Mouse (Mus musculus): ENCODE results near the gene Krr1. TPM values are rescaled to one million over a fixed set of nuclear protein-coding genes. Genes with fewer than 3 reads are reported as not detected.

Gene Krr1
- total and polyA plus RNA-seq, 3 experiments: 66.3 to 84.9 (median 67.2) TPM

DNA sequence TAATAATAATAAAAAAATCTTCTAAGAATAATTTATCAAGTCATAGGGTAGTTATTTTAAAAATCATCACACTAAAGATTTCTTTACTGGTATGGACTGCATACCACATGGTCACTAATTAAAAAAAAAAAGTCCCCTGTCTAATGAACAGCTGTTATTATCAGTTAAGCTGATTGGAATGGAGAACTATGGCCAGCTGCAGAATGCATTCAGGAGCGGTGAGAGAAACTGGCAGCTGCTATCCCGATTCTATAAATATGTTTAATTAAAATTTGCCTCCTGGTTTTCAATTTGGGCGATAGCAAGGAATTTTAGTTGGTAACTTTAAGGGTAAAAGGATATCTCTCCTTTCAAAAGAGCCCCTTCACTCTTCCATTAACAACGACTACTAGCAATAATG, 23.5 kb upstream of the Krr1 start:
- no peak overlapping the region for H3K27ac ChIP-seq (ENCODE audit: control insufficient read depth, low read depth, low read length)
- peaks cover 0 to 2% of the 10 kb centered on the region in 2 experiments; a peak in 2 of 4 replicates for H3K27me3 ChIP-seq (ENCODE audit: control insufficient read depth in 1 of 2, insufficient read depth in 2 of 2, low read length in 2 of 2)
- no peaks in the 10 kb centered on the region for H3K4me1 ChIP-seq (ENCODE audit: control insufficient read depth in 1 of 2, insufficient read depth in 2 of 2, low read length in 2 of 2)
- no peaks in the 10 kb centered on the region for H3K36me3 ChIP-seq (ENCODE audit: control insufficient read depth in 1 of 2, insufficient read depth in 2 of 2, low read length in 2 of 2)
- no peaks in the 10 kb centered on the region for H3K79me2 ChIP-seq (ENCODE audit: control insufficient read depth, insufficient read depth, low read length, poor library complexity)
- H3K9me3 ChIP-seq (replicated peaks; ENCODE audit: insufficient read depth, low read length): no peaks in the 10 kb centered on the region
- no peak overlapping the region for H3K9ac ChIP-seq (ENCODE audit: control insufficient read depth, low read depth, low read length, poor library complexity, severe bottlenecking)
- no peak overlapping the region for H3K4me3 ChIP-seq (ENCODE audit: control insufficient read depth in 1 of 2, insufficient read depth in 1 of 2, low read depth in 2 of 2, low read length in 2 of 2)
- TF ChIP-seq GABPA (IDR thresholded peaks at IDR 0.05; ENCODE audit: low read depth, low read length): no peak
- no peak for TF ChIP-seq ZMIZ1 (IDR thresholded peaks at IDR 0.05; ENCODE audit: low read depth, low read length)
- TF ChIP-seq SIN3A (IDR thresholded peaks at IDR 0.05; ENCODE audit: low read length): no peak
- TF ChIP-seq MAFK (IDR thresholded peaks at IDR 0.05; ENCODE audit: borderline replicate concordance, low read depth, low read length): no peak
- TF ChIP-seq POLR2AphosphoS2 (IDR thresholded peaks at IDR 0.05; ENCODE audit: low read length): no peak
- no peak for TF ChIP-seq ELF1 (IDR thresholded peaks at IDR 0.05; ENCODE audit: low read depth, low read length)
- no peak for TF ChIP-seq CTCF (IDR thresholded peaks at IDR 0.05 in 2 of 3, conservative IDR thresholded peaks at IDR 0.05 in 1 of 3; ENCODE audit: control insufficient read depth in 1 of 3, insufficient read depth in 1 of 3, low read depth in 2 of 3, low read length in 3 of 3, poor library complexity in 1 of 3, severe bottlenecking in 1 of 3)
- DNase-seq (ENCODE audit: low read depth, low spot score): no peak

DNA sequence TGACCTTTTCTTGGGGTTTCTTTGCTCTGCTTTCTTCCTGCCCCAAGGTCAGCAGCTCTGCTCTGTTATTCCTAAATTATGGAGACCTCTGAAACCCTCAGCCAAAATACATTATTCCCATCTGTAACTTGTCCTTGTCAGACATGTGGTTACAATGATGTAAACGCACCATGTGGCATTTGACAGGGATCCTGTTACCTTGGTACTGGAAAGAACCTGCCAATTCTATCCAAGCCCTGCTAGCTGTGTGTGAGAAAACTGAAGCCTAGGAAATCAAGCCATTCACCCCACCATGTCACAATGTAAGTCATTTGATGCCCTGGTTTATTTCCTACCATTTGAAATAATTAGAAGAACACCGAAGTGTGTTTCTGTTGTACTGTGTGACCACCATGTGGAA, 16.6 kb upstream of the Krr1 start:
- Histone ChIP-seq H3K36me3 (ENCODE audit: control insufficient read depth in 1 of 2, insufficient read depth in 2 of 2, low read length in 2 of 2) (no peaks in the 10 kb centered on the region), H3K4me3 (ENCODE audit: control insufficient read depth in 1 of 2, insufficient read depth in 1 of 2, low read depth in 2 of 2, low read length in 2 of 2) (no peak overlapping the region), H3K79me2 (ENCODE audit: control insufficient read depth, insufficient read depth, low read length, poor library complexity) (no peaks in the 10 kb centered on the region), H3K27ac (ENCODE audit: control insufficient read depth, low read depth, low read length) (no peak overlapping the region), H3K9me3 (replicated peaks; ENCODE audit: insufficient read depth, low read length) (no peaks in the 10 kb centered on the region), H3K27me3 (ENCODE audit: control insufficient read depth in 1 of 2, insufficient read depth in 2 of 2, low read length in 2 of 2) (peaks cover 2 to 3% of the 10 kb centered on the region in 2 experiments; a peak in 2 of 4 replicates), H3K4me1 (ENCODE audit: control insufficient read depth in 1 of 2, insufficient read depth in 2 of 2, low read length in 2 of 2) (peaks cover 0 to 3% of the 10 kb centered on the region in 2 experiments; a peak in 1 of 4 replicates), H3K9ac (ENCODE audit: control insufficient read depth, low read depth, low read length, poor library complexity, severe bottlenecking) (no peak overlapping the region)
- no peak for DNase-seq (ENCODE audit: low read depth, low spot score)
- no peak for TF ChIP-seq UBTF (IDR thresholded peaks at IDR 0.05; ENCODE audit: borderline replicate concordance, insufficient read depth, low read depth, low read length)
- no peak for TF ChIP-seq MAX (IDR thresholded peaks at IDR 0.05; ENCODE audit: low read length)
- TF ChIP-seq E2F4 (IDR thresholded peaks at IDR 0.05; ENCODE audit: borderline replicate concordance, low read depth, low read length): no peak
- TF ChIP-seq BHLHE40 (IDR thresholded peaks at IDR 0.05; ENCODE audit: borderline replicate concordance, low read depth, low read length): no peak
- TF ChIP-seq ELF1 (IDR thresholded peaks at IDR 0.05; ENCODE audit: low read depth, low read length): no peak
- no peak for TF ChIP-seq CHD2 (IDR thresholded peaks at IDR 0.05; ENCODE audit: low read length)
- no peak for TF ChIP-seq POLR2AphosphoS2 (IDR thresholded peaks at IDR 0.05; ENCODE audit: low read length)
- TF ChIP-seq POLR2AphosphoS5 (IDR thresholded peaks at IDR 0.05; ENCODE audit: borderline replicate concordance, low read depth, low read length): no peak
- TF ChIP-seq HCFC1 (IDR thresholded peaks at IDR 0.05; ENCODE audit: low read depth, low read length): no peak
- no peak for TF ChIP-seq ETS1 (IDR thresholded peaks at IDR 0.05; ENCODE audit: low read depth, low read length)
- no peak for TF ChIP-seq EP300 (IDR thresholded peaks at IDR 0.05; ENCODE audit: low read depth in 1 of 2, low read length in 2 of 2)
- no peak for TF ChIP-seq MYB (IDR thresholded peaks at IDR 0.05; ENCODE audit: low read depth, low read length)
- no peak for TF ChIP-seq NELFE (IDR thresholded peaks at IDR 0.05; ENCODE audit: low read depth, low read length)
- no peak for TF ChIP-seq SMC3 (IDR thresholded peaks at IDR 0.05; ENCODE audit: low read depth, low read length)
- TF ChIP-seq MEF2A (IDR thresholded peaks at IDR 0.05; ENCODE audit: extremely low read depth, insufficient replicate concordance, low read depth, low read length, poor library complexity, severe bottlenecking): no peak
- no peak for TF ChIP-seq RAD21 (IDR thresholded peaks at IDR 0.05; ENCODE audit: low read depth, low read length)
- TF ChIP-seq RCOR1 (IDR thresholded peaks at IDR 0.05; ENCODE audit: low read depth, low read length): no peak
